Mouse (Mus musculus) stomach, postnatal 0 days (tissue): ENCODE results near the gene Nr1d1.

Experiments used
- CTCF ChIP-seq: IDR thresholded peaks from 2 replicates; pipeline ENCODE4 v1.5.1; 2016; ENCODE audit warnings: antibody characterized with exemption, low read depth, mild to moderate bottlenecking, moderate library complexity
- EP300 ChIP-seq: optimal IDR thresholded peaks from 2 replicates; pipeline ENCODE3; 2016; ENCODE audit warnings: antibody characterized with exemption

- TF ChIP-seq EP300, result no peak
- no peak for TF ChIP-seq CTCF
Observed at GRCm38 (mm10) chr11:98741051-98741620, 34.0 kb downstream of the Nr1d1 start.
